Mouse (Mus musculus) erythroblast, adult 5-6 weeks (primary cell): ENCODE measurements around the gene Bmt2. TPM values are rescaled to one million over a fixed set of nuclear protein-coding genes. Genes with fewer than 3 reads are reported as not detected.
A peak's percentile ranks its signal among the peaks of the same experiment; 100 is the strongest.

Experiments
- ATAC-seq: replicated peaks from 2 replicates; pipeline ENCODE4 v1.8.0; 2016; ENCODE audit warnings: moderate number of reproducible peaks, mild to moderate bottlenecking, moderate TSS enrichment, inconsistent platforms; ENCODE audit not compliant: poor library complexity, low FRiP score, severe bottlenecking
- total RNA-seq, 2 experiments: library from RNA; stranded (forward) in 1 of 2; stranded (reverse) in 1 of 2; fragments of 150-400 nt in 1 of 2; fragments of 200-764, 138-1000 nt in 1 of 2; gene quantifications; 2 replicates each; pipeline versions ENCODE4 v1.2.3 to v1.2.4; 2015 to 2017; ENCODE audit warnings: low replicate concordance in 2 of 2

Gene Bmt2
- total RNA-seq (2015; ENCODE audit: low replicate concordance) (2.3 and 6.5 TPM in 2 replicates), total RNA-seq (2017; ENCODE audit: low replicate concordance) (4.0 and 6.0 TPM in 2 replicates)

DNA sequence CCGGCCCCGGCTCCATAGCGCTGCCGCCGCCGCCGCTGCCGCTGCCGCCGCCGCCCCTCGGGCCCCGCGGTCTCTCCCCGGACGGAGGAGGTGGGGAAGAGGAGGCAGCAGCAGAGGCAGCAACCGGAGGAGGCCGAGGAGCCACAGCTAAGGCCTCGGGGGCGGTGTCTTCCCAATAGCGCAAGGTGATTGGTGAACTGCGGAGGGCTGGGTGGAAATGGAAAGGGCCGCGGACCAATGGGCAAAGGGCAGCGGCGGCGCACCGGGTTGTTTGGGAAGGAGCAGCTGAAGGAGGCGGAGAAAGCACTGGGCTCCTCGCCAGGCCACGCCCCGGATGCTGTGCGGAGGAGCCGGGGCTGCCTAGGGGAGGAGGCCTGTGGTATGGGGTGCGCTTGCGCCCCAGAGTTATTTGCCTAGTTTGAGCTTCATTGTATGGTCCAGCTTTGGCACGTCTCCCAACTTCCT lies at the start of gene Bmt2:
Gene Bmt2, minus strand, starts transcription at position 149 of the 465 bp plus-strand sequence.
- ATAC-seq = peak; percentile 100

DNA sequence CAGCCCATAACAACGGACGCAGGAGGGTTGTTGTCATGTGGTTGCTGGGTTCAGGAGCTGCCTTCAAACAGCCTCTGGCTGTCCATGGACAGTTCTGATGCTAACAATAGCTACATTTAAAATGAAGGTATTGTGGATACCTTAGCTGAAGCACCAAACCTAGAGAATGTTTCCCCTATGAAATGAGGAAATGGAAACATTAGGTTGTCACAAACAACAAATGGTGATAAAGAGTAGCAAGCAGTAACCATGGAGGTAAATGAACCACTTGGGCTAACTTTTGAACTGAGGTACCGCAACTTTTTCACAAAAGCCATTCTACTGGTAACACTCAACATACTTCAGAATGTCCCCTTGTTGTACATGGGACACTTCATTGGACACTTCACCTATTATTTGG lies 44.4 kb upstream of the Bmt2 start:
- no peak for ATAC-seq

DNA sequence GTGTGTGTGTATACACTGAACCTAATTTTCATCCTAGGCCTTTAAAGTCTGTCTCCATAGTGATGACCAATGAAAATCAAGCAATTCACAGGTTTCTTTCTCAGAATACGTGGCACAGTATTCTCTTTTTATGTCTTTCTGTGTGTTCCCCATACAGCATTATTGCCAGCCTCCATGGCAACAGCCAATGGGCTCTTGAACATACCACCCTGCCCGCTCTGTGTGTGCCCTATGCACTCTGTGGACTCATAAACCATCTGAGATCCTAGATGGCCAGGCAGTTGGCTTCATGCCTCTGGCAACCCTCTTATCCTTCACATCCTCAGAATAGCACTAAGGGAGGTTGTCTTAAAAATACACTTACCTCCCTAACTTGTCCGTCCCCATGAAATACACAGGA lies 37.1 kb upstream of the Bmt2 start:
- no peak for ATAC-seq

DNA sequence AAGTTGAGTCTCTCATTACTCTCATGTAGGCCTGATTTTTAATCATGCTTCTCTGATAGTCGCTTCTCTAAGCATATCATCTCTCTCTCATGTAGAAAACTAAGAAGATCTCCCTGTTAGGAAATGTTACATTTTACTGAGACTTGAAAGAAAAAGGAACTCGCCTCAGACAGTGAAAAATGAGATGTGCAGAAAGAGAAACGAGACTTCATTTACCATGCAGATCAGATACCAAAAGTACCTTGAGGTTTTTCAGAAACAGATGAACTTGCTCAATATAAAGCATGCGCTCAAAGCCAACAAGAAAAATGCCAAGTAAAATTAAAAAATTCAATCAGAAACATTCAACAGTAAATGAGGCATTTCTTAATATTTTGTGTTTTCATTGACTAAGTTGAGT lies 19.1 kb upstream of the Bmt2 start:
- ATAC-seq = no peak

DNA sequence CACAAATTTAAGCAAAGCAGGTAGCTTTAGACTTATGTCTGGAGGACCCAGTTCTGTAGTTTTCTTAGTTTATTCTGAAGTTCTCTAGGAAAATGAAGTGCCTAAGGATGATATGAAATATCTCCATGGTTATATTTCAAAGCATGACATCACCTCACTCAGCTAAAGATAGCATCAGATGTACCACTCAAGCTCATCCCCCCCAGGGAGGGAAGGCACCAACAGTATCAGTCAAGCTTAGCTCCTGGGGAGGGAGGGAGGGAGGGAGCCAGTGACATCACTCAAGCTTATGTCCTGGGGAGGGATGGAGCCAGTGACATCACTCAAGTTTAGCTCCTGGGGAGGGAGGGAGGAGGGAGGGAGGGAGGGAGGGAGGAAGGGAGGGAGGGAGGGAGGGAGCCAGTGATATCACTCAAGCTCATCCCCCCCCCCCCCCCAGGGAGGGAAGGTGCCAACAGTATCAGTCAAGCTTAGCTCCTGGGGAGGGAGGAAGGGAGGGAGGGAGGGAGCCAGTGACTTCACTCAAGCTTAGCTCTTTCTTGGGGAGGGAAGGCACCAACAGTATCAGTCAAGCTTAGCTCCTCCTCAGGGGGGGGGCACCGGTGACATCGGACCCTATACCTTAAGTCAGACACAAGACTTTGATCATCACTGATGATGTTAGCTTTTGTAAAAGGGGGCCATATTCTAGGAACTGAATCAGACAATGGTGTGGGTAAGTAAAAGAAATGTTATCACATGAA lies 17.5 kb upstream of the Bmt2 start:
- no peak for ATAC-seq

DNA sequence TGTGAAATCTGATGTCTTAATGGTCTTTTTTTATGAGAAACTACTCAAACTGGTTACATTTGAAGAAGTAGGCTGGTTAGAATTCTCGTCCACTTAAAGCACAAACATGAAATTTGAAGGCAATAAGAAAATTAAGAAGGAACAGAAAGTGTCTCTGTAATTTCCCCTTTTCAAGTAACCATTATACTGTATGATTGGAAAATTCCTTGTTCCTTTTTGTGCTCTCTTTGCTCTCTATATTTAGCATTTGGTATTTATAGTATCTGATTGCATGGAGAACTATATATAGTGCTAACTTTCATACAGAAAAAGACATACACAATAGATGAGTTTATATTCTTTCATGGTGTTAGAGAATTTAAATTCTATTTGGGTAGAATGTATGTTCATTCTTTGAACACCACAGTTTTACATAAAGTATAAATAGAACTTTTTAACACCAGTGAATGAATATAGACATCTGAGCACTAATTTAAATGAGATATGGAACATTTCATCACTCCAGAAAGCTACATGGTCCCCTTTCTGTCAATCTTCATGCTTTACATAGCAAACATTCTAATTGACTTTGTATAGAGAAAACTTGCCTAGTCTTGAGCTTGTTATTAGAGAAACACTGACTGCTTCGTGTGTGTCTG lies 14.0 kb upstream of the Bmt2 start:
- no peak for ATAC-seq

DNA sequence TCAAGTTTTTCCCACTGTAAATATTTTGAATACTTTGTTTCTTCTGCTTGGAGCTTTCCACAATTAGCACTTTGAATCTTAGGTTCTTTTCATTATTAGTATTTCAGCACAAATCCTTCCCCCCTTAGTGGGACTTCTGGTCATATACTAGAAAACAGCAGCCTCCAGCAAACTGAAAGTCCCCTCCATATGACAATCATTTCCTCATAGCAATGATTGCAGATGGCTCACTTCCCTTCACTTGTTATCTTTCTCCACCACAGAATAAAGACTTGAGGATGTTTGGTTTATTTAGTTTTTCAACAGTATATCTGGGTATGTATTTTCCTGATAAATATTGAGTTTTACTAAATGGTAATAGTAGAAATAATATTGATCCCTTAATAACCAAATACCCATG lies 12.6 kb upstream of the Bmt2 start:
- ATAC-seq = no peak

DNA sequence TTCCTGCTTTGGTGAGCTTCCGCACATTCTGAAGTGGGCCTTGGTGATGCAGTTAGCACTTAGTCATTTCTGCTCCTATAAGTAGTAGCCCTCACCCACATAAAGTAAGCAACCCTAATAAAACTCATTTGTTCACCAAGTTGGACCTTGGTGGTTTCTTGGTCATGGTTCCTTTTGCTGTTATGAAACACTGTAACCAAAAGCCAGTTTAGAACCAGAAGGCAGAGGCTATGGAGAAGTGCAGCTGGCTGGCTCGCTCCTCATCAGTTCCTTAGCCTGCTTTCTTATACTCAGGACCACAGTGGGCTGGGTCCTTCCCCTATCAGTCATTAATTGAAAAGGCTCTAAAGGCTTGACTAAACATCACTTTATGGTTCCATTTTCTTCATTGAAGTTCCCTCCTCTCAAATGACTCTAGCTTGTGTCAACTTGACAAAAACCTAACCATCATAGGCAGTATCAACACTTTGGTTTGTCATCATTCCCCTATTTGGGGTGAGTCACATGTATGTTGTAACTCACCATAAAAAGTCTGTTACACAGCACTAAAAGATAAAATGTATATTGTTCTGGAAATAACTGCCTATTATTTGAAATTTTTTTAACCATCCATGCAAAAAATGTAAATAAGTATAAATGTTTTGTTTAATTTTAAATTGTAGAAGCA lies 6.3 kb upstream of the Bmt2 start:
- no peak for ATAC-seq

DNA sequence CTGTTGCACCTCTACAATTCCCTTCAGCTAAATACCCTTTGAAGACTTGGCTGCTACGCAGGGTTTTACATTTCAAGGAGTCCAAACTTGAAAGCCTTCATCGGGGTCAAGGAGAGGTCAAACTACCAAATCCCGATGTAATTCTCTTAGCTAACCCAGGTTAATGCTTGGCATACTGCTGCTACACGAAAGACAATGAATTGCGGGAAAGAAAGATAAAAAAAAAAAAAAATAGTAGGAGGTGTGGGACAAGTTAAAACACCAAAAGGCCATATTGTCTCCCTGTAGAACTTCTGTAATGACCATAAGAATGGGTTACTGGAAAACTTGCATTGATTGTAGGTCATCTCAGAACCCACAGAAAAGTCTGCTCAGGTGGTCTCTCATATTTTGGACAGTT lies 583 bp upstream of the Bmt2 start:
- ATAC-seq = no peak

DNA sequence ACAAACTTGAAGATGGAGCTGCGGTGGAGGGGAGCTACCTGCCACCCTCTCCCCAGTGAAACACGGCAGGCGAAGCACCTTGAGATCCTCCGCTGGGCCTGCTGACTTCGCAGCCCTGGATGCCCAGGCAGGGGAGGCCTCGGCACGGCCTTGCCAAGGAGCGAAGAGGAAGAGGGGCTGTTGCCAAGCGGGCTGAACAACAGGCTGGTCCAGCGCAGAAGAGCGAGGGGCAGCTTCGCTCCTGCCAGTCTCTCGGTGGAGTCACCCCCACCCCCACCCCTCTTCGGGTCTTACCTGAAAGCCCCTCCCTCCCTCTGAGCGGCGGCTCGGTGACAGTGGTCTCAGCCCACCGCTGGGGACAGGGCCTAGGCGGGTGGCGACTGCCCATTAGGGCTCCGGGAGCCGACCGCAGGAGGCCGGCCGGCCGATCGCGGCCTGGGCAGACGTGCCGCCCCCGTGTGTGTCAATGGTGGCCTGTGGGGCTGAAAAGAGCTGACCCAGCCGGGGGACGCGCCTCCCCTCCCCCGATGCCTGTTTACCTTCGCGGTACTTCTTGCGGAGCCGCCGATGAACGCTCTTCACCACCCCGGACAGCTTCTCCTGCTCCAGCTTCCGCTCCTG lies 515 bp downstream of the Bmt2 start:
- ATAC-seq = peak; percentile 24; the same call in 1 of the 2 replicates

DNA sequence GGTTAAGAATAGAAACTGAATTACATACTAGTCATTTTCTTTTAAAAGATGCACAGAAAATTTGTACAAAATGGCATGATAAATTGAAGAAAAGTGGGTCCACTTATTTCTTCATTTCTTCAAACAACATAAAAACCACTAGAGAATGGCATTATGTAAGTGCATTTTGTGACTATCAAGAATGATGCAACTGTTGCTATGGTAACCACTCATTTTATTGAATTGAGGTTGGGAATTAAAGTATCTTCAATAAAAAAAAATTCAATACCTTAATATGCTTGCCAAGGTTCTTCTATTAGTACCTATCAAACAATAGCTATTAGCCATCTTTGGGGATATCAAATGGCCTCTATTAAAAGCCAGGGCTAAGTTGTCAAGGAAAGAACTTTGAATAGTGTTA lies 1.6 kb downstream of the Bmt2 start:
- no peak for ATAC-seq

DNA sequence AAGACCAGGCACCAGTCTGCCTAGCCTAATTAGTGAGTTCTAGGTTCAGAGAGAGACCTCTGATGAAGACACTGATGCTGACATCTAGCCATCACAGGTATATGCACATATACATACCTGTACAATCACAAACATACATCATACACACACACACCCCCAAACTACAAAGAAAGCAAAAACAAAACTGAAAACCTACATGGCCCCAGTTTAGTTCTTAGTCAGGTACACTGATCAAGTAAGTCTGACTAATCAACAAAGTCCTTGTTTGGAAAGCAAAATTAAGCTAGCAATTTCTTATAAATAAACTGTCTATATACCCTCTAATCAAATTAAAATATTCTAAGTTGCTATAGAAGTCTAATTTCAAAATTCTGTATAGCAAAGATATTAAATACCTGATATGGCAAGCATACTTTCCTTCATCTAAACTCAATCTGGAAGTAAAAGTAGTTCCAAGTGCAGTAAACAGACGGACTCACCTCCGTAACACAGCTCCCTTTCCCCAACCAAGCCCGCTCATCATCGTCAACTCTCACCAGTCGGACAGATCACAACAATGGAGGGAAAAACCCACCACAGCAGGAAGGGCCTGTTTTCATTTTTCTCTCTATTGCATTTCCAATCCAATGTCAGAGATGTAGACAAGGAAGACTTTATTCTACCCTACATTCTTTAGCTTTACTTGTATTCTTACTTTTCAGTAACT lies 3.0 kb downstream of the Bmt2 start:
- no peak for ATAC-seq

DNA sequence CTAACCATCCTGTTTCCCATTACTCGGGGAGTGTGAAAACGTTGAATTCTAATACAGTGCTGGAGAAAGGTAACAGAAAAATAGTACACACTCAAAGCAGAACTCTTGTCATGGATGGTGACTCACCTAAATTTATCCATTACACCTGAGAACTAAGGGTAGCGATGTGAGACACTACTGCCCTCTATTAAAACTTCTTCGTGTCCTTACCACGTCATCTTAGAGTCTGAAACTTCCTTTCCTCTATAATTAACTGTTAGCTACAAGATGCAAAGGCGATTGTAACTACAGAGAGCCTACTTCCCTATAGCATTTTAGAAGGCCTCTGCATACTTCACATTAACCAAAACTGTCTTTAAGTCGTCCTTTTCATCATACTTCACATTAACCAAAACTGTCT lies 12.1 kb downstream of the Bmt2 start:
- ATAC-seq = no peak

DNA sequence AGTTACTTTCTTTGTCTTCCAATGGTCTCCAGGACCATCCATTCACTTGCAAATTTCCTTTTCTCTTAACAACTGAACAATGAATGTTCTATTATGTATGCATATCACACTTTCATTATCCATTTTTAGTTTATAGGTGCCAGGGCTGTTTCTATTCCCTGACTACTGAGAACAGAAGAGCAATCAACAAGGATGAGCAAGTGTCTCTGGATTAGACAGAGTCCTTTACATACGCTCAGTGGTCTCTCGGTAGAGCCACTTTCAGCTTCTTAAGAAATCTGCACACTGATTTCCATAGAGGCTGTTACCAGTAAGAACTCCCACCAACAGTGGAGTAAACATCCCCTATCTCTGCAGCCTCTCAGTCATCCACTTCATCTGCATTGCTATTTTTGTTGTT lies 19.8 kb downstream of the Bmt2 start:
- no peak for ATAC-seq

DNA sequence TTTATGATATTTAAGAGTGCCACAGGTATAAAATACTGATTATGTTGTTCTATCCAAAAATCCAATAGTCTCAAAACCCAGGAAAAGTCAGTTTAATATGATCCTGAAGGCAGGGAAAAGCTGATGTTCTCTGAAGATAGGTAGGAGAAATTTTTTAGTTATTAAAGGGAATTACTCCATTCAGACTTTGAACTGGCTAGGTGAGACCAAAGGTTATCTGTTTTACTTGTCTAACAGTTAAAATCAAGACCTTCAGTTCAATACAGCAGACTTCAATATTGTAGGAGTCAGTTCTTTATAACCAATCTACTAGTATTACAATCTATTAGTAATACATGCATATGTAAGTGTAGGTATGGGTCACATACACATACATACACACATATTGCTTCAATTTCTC lies 23.7 kb downstream of the Bmt2 start:
- ATAC-seq = no peak

DNA sequence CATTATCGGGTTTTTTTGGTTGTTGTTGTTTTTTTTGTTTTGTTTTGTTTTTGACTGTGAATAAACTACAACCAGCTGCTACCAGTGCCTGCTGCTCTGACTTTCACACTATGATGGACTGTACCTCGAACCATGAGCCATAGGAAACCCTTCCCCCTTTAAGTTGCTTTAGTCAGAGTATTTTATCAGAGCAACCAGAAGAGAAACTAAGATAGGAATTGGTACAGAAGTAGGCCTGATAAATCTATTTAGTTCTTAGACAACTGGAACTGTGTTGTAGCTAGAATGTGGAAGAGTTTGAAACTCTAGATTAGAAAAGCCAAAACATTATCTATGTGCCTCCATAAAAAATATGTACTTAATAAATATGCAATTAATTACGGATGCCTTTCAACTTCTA lies 25.5 kb downstream of the Bmt2 start:
- no peak for ATAC-seq

DNA sequence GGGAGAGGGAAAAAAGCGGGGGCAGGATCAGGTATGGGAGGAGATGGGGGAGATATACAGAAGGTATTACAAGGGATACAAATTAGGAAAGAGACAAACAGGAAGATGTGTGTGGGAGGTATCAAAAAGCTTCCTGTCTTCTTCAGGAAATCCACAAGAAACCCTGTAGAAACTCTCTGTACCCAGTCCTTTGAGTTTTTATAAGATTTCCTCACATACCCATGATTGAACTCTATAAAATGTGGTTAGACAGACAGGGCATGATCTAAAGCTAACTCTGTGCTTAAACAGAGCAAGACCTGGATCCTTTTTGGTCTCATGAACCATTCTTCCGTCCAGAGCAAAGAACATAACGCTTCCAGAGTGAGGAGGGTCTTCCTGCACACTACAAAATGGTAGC lies 26.9 kb downstream of the Bmt2 start:
- no peak for ATAC-seq

DNA sequence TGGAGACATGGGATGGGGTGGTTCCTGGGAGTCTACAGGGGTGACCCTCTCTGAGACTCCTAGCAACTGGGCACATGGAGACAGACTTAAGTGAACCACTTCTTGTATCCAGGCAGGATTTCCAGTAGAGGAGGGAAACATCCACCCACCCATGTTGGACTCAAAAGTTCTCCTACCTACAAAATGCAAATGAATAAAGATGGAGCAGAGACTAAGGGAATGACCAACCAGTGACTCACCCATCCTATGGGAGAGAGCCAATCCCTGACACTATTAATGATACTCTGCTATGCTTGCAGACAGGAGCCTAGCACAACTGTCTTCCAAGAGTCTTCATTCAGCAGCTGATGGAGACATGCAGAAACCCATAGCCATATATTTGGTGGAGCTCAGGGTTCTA lies 29.5 kb downstream of the Bmt2 start:
- ATAC-seq = no peak

DNA sequence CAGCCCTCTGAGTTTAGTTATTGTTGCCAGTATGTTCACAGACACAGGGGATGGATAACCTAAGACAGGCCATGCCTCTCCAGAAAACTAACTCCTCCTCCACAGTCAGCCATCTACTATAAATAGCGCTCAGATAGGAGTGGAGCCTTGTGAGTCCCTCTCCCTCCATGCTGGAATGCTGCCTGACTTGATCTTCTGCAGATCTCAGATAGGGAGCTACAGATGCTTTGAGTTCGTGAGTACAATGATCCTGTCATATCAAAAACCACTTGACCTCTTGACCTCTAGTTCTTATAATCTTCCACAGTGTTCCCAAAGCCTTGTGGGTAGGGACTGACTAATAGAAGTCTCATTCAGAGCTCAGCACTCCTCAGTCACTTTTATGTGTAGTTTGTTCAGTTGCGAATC lies 41.2 kb downstream of the Bmt2 start:
- ATAC-seq = no peak

DNA sequence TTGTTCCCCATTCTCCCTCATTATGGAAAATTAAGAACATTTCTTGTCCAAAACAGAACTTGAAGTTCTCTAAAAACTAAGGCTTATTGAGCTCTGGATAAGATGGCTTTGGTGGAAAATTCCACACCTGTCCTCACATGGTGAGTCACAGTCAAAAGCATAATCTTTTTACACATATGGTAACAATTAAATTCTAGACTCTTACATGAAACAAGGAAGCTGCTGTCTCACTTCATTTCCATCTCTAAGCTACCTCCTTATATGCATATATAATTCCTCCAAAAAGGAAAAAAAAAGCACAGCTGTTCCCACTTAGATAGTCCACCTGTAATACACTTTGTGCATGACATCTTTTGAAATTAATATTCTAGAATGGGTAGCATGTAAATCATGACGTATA lies 45.2 kb downstream of the Bmt2 start:
- no peak for ATAC-seq
